Mouse (Mus musculus): ENCODE measurements around the gene Neu1.
A peak's percentile ranks its signal among the peaks of the same experiment; 100 is the strongest.
"Not testable (repeated sequence)": the region's sequence is repeated elsewhere in the genome, so short reads cannot be mapped to it uniquely, and the experiment has no call there.

The Neu1 gene

DNA sequence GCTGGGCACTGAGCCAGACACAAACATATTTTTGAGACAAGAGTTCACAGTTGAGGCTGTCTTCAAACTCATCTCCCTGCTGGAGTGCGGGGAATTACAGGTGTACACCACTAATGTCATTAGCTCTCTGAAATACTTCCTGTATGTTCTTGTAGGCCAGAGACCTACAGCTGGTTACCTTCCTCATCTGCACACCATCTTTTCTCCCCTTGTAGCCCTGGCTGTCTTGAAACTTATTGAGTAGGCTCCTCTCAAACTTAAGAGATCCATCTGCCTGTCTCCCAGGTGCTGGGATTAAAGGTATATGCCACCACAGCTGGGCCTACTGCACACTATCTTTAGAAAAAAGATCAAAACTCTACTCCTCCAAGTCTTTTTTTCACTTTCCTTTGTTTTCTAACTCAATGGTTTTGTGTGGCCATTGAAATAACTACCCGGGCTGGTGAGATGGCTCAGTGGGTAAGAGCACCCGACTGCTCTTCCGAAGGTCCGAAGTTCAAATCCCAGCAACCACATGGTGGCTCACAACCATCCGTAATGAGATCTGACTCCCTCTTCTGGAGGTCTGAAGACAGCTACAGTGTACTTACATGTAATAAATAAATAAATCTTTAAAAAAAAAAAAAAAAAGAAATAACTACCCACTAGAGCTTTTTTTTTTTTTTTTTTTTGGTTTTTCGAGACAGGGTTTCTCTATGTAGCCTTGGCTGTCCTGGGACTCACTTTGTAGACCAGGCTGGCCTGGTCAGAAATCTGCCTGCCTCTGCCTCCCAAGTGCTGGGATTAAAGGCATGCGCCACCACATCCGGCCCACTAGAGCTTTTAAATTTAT is 17.9 kb downstream of the Neu1 start:
- not testable (repeated sequence) for DNase-seq (ENCODE audit: low spot score)

DNA sequence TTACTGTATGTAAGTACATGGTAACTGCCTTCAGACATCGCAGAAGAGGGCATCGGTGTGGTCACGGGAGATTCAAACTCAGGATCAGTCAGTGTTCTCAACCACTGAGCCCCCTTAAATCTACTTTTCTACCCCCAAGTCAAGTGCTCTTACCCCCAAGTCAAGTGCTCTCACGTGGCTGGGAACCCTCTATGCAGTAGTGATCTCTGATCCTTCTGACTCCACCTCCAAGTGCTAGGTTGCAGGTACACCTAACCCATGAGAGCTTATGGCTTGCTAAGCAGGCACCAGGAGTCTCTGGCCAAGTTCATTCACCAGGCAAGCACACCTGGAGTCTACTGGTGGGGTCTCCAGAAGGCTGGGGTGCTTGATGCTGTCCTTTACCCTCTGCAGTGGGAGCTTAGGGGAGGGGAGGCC is 18.5 kb downstream of the Neu1 start:
- DNase-seq (ENCODE audit: low spot score) = no peak

DNA sequence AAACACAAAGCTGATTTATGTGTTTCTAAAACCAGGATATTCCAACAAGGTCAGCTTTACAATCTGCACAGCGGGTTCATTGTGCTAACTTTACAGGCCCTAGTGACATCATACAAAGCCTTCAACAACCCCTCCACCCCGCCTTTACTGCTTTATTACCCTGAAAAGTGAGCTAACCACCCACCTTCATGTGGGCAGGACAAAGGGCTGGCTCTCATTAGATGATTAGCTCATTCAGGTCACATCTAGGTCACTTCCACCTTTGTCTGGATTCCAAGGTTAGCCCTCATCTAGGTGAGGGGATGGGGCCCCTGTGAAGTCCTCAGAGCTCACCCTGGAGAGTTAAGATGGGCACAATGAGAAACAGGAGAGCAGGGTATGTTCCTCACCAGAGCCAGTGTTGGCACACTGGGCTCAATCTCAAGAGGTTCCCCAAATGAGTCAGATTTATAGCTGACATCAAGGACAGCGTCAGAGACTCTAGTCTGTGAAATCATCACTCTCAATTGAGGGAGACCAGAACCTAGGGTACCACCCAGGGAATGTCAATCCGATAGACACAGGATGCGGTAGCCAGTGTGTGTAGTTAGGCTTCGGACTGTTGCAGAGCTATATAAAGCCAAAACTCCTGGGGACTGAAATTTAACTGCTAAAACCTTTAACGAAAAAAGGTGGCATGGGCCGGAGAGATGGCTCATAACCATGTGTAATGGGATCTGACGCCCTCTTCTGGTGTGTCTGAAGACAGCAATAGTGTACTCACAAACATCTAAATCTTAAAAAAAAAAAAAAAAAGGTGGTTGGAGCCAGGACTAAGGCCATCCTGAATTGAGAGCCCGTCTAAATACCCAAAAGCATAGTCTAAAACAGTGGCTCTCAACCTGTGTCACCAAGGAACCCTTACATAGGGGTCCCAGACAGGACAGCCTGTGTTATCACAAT is 19.7 kb downstream of the Neu1 start:
- no peak for DNase-seq (ENCODE audit: low spot score)

DNA sequence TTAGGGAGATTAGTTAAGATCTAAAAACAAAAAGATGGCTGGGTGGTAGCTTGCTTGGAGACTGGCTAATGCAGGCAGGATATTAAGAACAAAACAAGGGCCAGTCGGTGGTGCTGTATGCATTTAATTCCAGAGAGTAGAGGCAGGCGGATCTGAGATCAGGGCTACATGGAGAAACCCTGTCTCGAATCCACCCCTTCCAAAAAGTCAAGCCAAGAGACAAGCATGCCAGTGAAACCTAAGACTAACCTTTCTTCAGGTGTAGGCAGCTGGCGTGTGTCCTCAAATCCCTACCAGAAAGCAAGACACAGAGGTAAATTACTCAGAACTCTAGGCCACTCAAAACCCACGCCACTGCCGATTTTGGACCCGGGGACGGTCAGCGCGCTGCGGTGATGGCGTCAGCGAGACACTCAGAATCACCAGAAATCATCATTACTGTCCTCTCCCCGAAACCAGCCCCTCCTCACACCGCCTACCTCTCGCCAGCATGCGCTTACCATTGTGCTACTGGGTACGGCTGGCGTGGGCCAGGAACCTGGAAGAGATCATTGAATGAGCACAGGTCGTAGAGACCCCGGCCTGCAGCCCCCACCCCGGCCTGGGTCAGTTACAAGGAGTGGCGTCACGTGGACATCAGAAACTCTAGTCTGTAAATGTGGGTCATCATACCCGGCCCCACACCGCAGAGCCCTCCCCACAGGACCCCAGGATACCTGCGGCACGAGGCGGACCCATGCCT is 20.8 kb downstream of the Neu1 start:
- DNase-seq (ENCODE audit: low spot score) = no peak

DNA sequence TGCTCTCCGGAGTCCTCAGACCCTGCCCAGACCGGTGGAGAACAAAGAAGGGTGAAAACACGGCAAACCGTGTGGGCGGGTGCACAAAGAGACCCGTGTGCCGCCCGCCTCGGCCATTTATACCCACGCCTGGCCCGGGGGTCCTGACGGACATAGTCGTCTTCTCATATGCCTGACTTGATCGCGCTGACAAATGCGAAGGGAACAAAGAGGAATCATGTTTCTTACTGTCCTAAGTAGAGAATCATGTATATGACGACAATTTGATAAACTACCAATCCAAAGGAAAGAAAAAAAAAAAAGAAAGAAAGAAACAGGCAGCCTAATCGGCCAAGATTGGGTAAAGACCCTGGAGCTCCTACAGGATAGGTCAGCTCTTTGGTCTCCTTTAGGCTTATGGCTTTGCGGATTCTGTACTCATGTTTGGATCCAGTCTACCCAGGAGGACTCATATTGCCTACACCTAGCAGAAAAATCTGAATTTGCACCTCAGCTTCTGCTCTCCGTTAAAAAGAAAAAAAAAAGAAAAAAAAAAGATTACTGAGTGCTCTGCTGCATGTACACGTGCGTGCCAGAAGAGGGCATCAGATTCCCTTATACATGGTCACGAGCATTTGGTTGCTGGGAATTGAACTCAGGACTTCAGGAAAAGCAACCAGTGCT is 21.5 kb downstream of the Neu1 start:
- peak; percentile 84 for DNase-seq (ENCODE audit: low spot score)

DNA sequence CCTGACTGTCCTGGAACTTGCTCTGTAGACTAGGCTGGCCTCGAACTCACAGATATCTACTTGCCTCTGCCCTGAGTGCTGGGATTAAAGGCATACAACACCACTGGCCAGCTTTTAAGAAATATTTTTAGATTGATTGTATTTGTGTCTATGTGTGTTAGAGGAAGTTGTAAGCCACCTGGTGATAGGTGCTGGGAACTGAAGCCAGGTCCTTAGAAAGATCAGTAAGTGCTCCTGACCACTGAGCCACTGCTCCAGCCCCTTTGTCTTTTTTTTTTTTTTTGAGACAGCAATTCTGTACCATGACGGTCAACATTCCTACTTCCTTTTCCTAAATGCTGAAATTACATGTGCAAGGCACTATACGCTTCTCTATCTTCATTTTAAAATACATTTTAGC is 22.2 kb downstream of the Neu1 start:
- no peak for DNase-seq (ENCODE audit: low spot score)

DNA sequence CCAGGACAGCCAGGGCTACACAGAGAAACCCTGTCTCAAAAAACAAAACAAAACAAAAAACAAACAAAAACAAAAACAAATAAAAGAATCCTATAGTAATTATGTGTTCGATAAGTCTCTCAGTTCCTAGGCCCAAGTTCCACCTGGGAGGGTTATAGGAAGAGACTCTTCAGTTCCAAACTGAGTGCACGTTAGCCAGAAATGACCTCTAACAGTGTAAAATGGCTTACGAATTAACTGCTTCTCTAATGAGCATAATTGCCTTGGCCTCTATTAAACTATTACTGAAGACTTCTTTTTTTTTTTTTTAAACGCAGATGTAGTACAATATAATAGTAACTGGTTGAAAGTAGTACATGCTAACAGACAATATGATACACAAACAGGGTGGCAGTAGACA is 22.9 kb downstream of the Neu1 start:
- no peak for DNase-seq (ENCODE audit: low spot score)

DNA sequence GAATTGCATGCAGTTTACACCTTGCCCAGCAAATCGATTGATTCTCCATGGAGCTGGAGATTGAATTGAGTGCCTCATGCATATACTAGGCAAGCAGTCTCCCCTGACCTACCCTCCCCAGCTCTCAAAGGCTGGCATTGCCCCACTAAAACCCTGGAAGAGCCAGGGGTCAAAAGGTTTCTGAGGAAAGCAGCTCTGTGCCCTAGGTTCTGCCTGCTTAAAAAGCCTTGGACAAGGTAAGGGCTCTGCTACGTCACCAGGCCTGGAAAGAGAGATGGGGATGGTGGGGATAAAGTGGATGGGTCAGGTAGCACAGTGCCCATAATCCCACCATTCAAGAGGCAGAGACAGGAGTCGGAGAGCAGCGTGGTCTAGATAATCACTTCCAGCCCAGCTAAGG is 23.8 kb downstream of the Neu1 start:
- no peak for DNase-seq (ENCODE audit: low spot score)

DNA sequence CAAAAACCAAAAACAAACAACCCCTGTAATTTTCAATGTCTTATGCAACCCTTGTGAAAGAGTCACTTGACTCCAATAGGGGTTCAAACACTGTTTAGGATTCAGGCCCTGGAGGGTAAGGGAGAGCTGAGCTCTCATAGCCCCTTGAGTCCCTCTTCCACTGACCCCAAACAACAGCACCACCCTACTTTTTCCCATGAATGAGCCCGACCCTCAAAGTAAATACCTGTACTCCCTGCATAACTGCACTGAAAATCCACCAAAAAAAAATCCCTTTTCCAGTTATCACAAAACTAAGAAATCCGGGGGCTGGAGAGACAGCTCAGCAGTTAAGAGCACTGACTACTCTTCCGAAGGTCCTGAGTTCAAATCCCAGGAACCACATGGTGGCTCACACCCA is 24.8 kb downstream of the Neu1 start:
- DNase-seq (ENCODE audit: low spot score) = no peak

DNA sequence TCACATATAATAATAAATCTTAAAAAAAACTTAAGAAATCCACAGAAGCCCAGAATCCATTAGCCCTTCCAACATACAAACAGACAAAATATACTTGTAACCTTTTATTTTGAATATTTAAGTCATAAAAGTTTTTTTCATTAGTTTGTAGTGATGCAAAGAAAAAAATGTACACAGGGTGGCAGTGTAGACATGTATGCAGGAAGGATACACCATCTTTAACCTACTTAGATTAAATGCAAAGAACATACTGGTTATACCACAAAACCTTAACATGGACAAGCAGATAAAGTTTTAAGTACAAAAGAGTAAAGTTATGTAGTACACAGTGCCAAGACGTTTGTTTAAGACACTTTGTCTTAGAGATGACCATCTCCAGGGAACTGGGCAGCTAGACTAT is 25.3 kb downstream of the Neu1 start:
- no peak for DNase-seq (ENCODE audit: low spot score)

DNA sequence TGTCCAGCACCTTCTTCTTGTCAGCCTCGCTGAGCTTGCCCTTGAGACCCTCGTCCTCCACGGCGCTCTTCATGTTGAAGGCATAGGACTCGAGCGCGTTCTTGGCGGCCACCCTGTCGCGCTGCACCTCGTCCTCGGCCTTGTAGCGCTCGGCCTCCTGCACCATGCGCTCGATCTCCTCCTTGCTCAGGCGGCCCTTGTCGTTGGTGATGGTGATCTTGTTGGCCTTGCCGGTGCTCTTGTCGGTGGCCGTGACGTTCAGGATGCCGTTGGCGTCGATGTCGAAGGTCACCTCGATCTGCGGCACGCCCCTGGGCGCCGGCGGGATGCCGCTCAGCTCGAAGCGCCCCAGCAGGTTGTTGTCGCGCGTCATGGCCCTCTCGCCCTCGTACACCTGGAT is 26.2 kb downstream of the Neu1 start:
- DNase-seq (ENCODE audit: low spot score) = not testable (repeated sequence)

DNA sequence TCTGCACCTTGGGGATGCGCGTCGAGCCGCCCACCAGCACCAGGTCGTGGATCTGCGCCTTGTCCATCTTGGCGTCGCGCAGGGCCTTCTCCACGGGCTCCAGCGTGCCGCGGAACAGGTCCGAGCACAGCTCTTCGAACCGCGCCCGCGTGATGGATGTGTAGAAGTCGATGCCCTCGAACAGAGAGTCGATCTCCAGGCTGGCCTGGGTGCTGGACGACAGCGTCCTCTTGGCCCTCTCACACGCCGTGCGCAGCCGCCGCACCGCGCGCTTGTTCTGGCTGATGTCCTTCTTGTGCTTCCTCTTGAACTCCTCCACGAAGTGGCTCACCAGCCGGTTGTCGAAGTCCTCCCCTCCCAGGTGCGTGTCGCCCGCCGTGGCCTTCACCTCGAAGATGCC is 26.9 kb downstream of the Neu1 start:
- DNase-seq (ENCODE audit: low spot score) = not testable (repeated sequence)

DNA sequence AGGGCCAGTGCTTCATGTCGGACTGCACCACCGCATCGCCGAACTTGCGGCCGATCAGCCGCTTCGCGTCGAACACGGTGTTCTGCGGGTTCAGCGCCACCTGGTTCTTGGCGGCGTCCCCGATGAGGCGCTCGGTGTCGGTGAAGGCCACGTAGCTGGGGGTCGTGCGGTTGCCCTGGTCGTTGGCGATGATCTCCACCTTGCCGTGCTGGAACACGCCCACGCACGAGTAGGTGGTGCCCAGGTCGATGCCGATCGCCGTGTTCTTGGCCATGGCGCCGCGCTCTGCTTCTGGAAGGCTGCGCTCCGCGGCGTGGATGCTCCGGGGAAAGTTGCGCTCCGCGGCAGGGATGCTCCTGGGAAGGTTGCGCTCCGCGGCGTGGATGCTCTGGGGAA is 27.7 kb downstream of the Neu1 start:
- not testable (repeated sequence) for DNase-seq (ENCODE audit: low spot score)

DNA sequence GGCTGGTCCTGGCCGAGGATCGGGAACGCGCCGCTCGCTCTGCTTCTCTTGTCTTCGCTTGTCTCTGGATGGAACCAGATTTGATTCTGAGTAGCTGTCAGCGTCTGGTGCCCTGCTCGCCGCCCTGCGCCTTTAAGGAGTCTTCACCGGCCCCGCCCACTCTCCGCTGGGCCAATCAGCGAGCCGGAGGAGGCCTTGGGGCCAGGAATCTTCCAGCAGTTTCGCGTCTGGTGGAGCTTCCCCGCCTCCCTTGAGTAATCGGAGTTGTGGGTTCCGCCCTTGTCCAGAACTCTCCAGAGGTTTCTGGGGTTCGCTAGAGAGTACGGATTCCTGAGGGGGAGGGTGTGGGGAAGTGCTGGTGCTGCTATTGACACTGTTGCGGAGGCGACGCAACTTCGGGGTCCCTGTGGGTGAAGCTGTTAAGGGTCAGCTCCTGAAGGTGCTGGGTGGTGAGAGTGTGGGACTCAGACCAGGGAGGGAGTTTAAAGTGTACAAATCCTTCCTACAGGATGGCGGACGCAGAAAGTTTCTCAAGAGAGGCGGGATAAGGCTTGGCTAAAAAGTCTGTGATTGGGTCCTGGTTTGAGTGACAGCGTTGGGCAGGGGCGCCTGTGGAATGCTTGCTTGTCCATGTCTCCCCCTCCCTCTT is 28.2 kb downstream of the Neu1 start, which contains the start of gene Hspa1b:
TSS of gene Hspa1b (minus strand) at position 109 of the 649 bp plus-strand sequence.
- DNase-seq (ENCODE audit: low spot score) = peak; percentile 85

DNA sequence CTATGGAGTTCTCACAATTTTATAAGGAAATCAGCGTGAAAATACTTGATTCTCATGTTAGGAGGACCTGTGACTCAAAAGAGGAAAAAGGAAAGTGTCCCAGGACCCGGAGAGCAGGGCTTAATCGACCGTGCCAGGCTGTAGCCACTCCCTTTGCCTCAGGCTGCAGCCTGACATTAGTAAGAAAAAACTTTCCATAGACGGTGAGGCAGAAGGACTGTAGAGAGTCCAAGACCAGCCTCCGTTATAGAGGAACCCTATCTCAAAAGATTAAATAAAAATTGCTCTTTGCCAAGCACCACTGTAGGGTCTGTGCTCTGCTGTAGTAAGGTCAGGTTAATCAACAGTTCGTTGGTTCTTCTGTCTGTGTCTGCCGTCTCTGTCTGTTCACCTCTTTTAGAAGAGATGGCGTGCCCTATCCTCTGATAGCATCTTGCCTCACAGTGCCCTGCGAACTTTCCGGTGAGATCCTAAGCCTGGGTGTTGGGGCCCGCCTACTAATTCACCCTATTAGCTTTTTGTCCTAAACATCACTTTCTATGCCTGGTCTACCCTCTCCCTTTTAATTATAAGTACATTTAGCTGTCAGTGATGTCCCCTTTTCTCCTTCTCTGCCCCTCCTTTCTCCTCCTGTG is 28.9 kb downstream of the Neu1 start:
- peak; percentile 68 for DNase-seq (ENCODE audit: low spot score)

DNA sequence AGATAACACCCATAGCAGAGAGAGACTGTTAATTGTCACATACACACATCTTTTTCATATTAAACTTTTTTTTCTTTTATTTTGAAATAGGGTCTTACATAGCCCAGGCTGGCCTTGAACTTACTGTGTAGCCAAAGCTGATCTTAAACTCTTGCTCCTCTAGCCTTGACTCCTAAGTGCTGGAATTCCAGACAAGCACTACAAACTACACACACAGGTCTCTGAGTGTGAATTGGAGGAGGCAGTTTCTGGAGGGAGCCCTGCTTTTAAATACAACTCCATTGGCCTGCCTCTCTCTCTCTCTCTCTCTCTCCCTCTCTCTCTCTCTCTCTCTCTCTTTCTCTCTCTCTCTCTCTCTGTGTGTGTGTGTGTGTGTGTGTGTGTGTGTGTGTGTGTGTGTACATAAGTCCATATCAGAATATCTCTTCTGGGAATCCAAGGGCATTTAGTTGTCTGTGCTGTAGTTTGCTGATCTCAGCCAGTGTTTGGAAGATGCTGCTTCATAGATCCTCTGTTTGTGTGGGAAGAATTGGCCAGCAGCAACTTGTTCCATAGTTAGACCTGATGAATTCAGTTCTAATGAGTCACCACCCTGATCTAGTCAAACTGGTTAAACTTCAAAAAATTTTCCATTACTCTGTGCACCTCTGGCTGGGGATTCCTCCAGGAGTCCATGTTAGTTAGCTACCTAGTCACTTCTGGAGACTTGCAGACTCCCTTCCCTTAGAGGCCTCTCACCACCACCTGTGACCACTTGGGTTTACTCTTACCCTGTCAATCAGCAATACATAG is 29.8 kb downstream of the Neu1 start:
- peak; percentile 58 for DNase-seq (ENCODE audit: low spot score)

DNA sequence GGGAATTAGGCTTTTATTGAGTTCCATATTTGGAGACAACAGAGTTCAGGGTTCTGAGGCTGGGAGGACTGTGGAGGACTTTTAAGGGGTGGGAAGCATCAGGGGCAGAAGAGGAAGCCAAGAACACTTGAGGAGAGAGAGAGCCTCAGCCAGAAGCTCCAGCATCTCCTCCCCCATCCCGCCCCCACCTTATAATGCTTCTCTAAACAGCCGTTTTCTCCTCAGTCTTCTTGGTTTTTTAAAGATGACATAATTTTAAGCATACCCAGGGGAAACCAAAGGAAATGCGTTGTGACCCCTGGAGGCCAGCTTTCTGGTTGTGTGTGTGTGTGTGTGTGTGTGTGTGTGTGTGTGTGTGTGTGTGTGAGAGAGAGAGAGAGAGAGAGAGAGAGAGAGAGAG is 31.1 kb downstream of the Neu1 start:
- no peak for DNase-seq (ENCODE audit: low spot score)

DNA sequence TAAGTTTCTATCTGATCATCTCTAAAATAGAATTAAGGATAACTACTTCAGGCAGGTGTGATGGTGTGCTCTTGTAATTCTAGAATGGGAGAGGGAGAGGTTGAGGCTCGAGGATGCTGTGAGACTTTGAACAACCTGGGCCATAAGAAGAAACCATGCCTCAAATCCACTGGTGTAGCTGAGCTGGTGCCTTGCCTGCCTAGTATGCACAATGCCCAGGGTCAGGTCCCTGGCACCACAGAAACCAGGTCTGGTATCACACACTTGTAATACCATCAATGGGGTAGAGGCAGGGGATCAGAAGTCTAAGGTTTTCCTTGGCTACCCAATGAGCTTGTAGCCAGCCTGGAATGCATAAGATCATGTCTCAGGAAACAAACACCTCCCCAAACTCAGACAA is 31.8 kb downstream of the Neu1 start:
- DNase-seq (ENCODE audit: low spot score) = no peak

DNA sequence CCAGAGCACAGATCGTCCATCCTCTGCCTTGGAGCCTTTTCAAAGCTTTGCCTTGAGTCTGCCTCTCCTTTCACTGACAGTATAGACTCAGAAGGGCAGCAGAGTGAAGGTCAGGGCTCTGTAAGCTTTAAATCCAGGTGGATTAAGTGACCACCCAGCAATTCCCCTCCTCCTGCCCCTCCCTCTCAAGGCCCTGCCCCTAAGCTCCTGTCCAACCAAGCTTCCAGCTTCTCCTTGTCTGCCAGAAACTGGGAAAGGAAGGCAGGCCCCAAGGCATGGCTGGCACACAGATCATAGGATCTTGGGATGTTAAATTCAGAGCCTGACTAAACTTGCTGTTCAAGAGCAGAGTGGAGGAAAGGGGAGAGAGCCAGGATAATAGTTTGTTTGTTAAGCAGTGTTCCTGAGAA is 33.6 kb downstream of the Neu1 start:
- DNase-seq (ENCODE audit: low spot score) = peak; percentile 56

DNA sequence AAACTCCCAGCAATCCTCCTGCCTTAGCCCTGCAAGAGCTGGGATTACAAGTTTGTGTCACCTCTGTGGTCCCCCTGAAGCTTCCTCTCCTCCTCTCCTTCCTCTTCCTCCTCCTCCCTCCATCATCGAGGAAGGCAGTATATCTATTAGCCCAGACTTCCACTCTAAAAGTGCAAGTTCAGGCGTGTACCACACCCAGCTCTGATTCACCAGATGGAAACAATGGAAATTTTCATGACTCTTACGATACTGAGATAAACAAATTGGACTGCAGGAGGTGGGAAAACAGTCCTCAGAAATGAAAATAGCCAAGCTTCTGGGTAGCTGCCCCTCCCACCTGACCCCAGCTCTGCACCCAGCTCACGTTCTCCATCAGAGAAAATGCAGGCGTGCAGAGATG is 34.6 kb downstream of the Neu1 start:
- no peak for DNase-seq (ENCODE audit: low spot score)

All from urinary bladder, postnatal 14 days (tissue).